In the genomic region with DNA sequence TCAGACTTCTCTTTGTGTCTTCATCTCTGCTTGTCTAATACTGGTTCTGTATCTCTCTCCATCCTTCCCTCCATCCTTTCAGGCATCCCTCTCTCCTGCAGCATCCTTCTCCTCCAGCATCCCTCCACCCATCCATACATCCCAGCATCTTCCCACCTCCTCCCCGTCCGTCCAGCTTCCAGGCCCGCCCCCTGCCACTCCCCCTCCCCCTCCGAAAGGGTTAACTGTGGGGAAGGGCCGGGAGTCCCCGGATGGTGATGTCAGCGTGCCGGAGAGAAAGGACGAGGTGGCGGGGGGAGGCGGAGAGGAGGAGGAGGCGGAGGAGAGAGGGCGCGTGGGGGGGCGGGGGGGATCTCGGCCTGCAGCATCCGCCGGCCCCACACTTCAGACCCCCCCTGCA, we compare ENCODE assay signal across 8 mouse cellular contexts. TPM values are rescaled to one million over a fixed set of nuclear protein-coding genes. Genes with fewer than 3 reads are reported as not detected.
DNase-seq lines count a peak whose midpoint lies in the region; ATAC-seq lines count a peak whose summit lies in the region.

Gene Brsk1, plus strand, starts transcription at position 218 of the 400 bp plus-strand sequence.

- DNase-seq in heart, adult 18-20 months = peak; percentile 43 to 51
- no peak for DNase-seq in heart, adult 9 months (ENCODE audit: low spot score in 2 of 2)
- DNase-seq in embryonic facial prominence, embryonic 10.5 days (ENCODE audit: low spot score) = peak; percentile 96
- peak; percentile 86 for DNase-seq in heart, embryonic 10.5 days (ENCODE audit: low spot score)
- peak; percentile 20 to 57 for DNase-seq in kidney, postnatal 36 days
- peak; percentile 67 for DNase-seq in urinary bladder, postnatal 14 days (ENCODE audit: low spot score)

- peaks cover 32% of the 10 kb centered on the region for H3K36me3 ChIP-seq in embryonic facial prominence, embryonic 10.5 days (replicated peaks)
- H3K36me3 ChIP-seq in heart, embryonic 10.5 days = peaks cover 29% of the 10 kb centered on the region
- peaks cover 5% of the 10 kb centered on the region for H3K36me3 ChIP-seq in liver, embryonic 12.5 days
- peaks cover 29% of the 10 kb centered on the region for H3K36me3 ChIP-seq in neural tube, embryonic 13.5 days

- H3K9me3 ChIP-seq in embryonic facial prominence, embryonic 10.5 days = no peaks in the 10 kb centered on the region
- H3K9me3 ChIP-seq in heart, embryonic 10.5 days = no peaks in the 10 kb centered on the region
- no peaks in the 10 kb centered on the region for H3K9me3 ChIP-seq in liver, embryonic 12.5 days (replicated peaks)
- H3K9me3 ChIP-seq in neural tube, embryonic 13.5 days = no peaks in the 10 kb centered on the region

- H3K4me3 ChIP-seq in embryonic facial prominence, embryonic 10.5 days = peak within 1 kb of the TSS; percentile 98
- H3K4me3 ChIP-seq in heart, embryonic 10.5 days = peak within 1 kb of the TSS; percentile 93
- H3K4me3 ChIP-seq in liver, embryonic 12.5 days = peak within 1 kb of the TSS; percentile 58
- H3K4me3 ChIP-seq in neural tube, embryonic 13.5 days = peak within 1 kb of the TSS; percentile 91

- ATAC-seq in liver, embryonic 12.5 days = no peak
- peak; percentile 87 for ATAC-seq in neural tube, embryonic 13.5 days (ENCODE audit: low read depth)

- H3K27me3 ChIP-seq in embryonic facial prominence, embryonic 10.5 days (replicated peaks; ENCODE audit: low read depth, poor library complexity, severe bottlenecking) = no peaks in the 10 kb centered on the region
- no peaks in the 10 kb centered on the region for H3K27me3 ChIP-seq in heart, embryonic 10.5 days (ENCODE audit: insufficient read depth, poor library complexity, severe bottlenecking)
- peaks cover 33% of the 10 kb centered on the region for H3K27me3 ChIP-seq in liver, embryonic 12.5 days (replicated peaks)
- no peaks in the 10 kb centered on the region for H3K27me3 ChIP-seq in neural tube, embryonic 13.5 days

- peaks cover 17% of the 10 kb centered on the region for H3K4me1 ChIP-seq in embryonic facial prominence, embryonic 10.5 days
- H3K4me1 ChIP-seq in heart, embryonic 10.5 days = peaks cover 21% of the 10 kb centered on the region
- H3K4me1 ChIP-seq in liver, embryonic 12.5 days = peaks cover 14% of the 10 kb centered on the region
- H3K4me1 ChIP-seq in neural tube, embryonic 13.5 days (replicated peaks) = peaks cover 31% of the 10 kb centered on the region

- WGBS in embryonic facial prominence, embryonic 10.5 days = 0% methylated on average over 12 of the region's 18 CpGs
- WGBS in heart, embryonic 10.5 days = under 1% methylated on average over 5 of the region's 18 CpGs
- 6% methylated on average over 5 of the region's 18 CpGs for WGBS in liver, embryonic 12.5 days (ENCODE audit: insufficient replicate concordance)
- under 1% methylated on average over 6 of the region's 18 CpGs for WGBS in neural tube, embryonic 13.5 days

- peak within 1 kb of the TSS; percentile 99 for H3K27ac ChIP-seq in embryonic facial prominence, embryonic 10.5 days (replicated peaks)
- H3K27ac ChIP-seq in heart, embryonic 10.5 days = peak within 1 kb of the TSS; percentile 98
- peak within 1 kb of the TSS; percentile 63; the same call in 1 of the 2 replicates for H3K27ac ChIP-seq in liver, embryonic 12.5 days
- peak within 1 kb of the TSS; percentile 94 for H3K27ac ChIP-seq in neural tube, embryonic 13.5 days (replicated peaks)

- H3K4me2 ChIP-seq in liver, embryonic 12.5 days = peak within 1 kb of the TSS; percentile 77
- H3K4me2 ChIP-seq in neural tube, embryonic 13.5 days = peak within 1 kb of the TSS; percentile 76

- peak within 1 kb of the TSS; percentile 73 for H3K9ac ChIP-seq in liver, embryonic 12.5 days
- peak within 1 kb of the TSS; percentile 100 for H3K9ac ChIP-seq in neural tube, embryonic 13.5 days

RNA-seq across cellular contexts. Expression of gene Brsk1, which starts in this region (rescaled TPM):
- total RNA-seq in heart, adult 18-20 months (2021) = 1 to 10 TPM; 1.1 to 1.2 TPM
- 2.0 and 2.2 TPM in 2 replicates for polyA plus RNA-seq in embryonic facial prominence, embryonic 10.5 days (2016; fragmentation: Nextera tagmentation; extraction: Ambion mirVana)
- 0.89 and 1.0 TPM in 2 replicates for polyA plus RNA-seq in heart, embryonic 10.5 days (2016; fragmentation: Nextera tagmentation; extraction: Ambion mirVana)
- polyA plus RNA-seq in liver, embryonic 12.5 days (2016; fragmentation: Nextera tagmentation; extraction: Ambion mirVana) = 0.19 and 0.29 TPM in 2 replicates
- polyA plus RNA-seq in neural tube, embryonic 13.5 days (2015; fragmentation: Nextera tagmentation; extraction: Ambion mirVana) = 5.9 and 6.2 TPM in 2 replicates

Comparison
In these comparisons a context has a peak if more than half of its experiments do, and no peak if none do; other contexts are left out.
1. DNase-seq: peak in heart, adult 18-20 months (2 of 2), embryonic facial prominence, embryonic 10.5 days (single experiment), heart, embryonic 10.5 days (single experiment), kidney, postnatal 36 days (2 of 2) and urinary bladder, postnatal 14 days (single experiment); none in heart, adult 9 months (0 of 2).
2. Peak in every context shown above with its lines, with median percentiles within 50 percentile points of each other: H3K27ac ChIP-seq and H3K4me3 ChIP-seq.